Mouse (Mus musculus) CD4-positive, CD25-positive, alpha-beta regulatory T cell, adult 4 months (primary cell): ENCODE measurements around the gene Ccdc12. TPM values are rescaled to one million over a fixed set of nuclear protein-coding genes. Genes with fewer than 3 reads are reported as not detected.

Experiments used
- ATAC-seq: one replicate; pipeline ENCODE4 v1.8.0; 2017
- polyA plus RNA-seq, 2 experiments: library from polyadenylated mRNA; unstranded; fragments of 100-300 nt; shearing (Covaris generic); gene quantifications; one replicate each; pipeline ENCODE4 v1.2.1; 2017

Gene Ccdc12
- polyA plus RNA-seq, 2 experiments from 2014 or later, result 225 to 243 TPM

DNA sequence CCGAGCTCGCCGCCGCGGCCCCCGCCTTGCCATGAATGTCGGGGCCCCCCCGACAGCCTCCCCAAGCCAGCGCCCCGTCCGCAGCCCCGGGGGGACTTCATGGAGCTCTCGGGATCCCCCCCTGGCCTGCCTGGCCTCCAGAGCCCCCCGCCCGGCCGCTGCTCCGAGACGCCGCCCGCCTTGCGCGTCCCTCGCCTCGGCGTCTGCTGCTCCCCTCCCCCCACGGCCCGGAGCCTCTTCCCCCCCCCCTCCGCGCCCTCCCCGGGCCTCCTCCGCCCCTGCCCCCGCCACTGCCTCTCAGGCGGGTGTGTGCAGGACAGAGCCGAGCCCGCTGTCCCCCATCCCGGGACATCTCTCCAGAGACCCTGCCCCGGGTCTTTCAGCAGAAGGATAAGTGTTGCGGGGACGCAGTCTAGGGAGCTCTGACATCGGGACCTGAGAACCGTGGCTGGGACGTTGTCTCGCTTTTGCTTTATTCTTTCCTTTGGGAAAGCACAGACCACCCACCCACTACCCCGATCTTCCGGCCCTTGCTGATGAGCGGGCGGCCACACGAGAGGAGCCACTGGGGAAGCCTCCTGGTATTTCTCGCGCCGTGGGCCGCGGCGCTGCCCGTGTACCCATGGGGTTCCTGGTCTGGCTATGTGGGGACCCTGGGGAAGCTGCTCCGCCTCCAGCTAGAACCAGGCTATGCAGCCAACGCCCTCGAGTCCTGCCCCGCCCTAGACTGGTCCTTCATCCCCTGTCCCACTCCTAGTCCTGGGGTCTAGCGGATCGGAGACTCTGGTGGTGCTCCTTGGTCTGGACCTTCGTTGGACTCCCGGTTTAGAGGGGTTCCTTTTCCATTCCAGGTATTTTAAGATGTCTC lies 87.4 kb downstream of the Ccdc12 start:
- no peak for ATAC-seq

DNA sequence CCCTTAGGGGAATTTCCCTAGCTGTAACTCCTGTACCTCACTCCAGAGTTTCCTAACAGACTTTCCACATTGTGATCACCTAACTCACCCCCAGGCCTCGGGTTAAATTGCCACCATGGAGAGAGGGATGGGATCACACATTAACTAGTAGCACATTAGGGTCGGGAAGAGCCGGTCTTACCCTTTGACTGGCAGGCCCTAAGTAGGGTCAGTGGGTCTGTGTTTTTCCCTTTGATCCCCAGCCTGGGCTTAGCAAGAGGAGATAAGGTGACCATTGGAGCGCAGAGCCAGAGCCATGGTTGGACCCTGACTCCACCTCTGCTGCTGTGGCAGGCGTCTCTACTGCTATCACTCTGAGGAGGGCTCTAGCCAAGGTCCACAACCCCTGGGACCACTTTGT lies 89.4 kb downstream of the Ccdc12 start:
- no peak for ATAC-seq

DNA sequence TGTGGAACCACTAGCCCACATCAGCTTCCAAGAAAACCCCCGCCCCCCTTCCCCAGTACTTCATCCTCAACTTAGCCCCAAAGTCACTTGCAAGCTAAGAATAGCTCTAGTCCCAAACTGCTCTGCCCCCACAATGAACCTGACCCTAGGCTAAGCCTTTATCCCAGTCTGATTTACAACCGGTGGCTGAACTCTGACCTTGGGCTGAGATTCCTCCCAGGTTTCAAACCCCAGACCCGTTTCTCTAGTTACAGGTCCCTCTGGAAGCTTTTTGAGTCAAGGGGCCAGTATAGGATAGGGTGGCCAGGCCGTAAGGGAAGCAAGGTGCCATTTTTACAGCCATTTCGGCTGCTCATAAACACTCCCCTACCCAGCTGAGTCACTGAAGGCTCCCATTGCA lies 89.9 kb downstream of the Ccdc12 start:
- no peak for ATAC-seq

DNA sequence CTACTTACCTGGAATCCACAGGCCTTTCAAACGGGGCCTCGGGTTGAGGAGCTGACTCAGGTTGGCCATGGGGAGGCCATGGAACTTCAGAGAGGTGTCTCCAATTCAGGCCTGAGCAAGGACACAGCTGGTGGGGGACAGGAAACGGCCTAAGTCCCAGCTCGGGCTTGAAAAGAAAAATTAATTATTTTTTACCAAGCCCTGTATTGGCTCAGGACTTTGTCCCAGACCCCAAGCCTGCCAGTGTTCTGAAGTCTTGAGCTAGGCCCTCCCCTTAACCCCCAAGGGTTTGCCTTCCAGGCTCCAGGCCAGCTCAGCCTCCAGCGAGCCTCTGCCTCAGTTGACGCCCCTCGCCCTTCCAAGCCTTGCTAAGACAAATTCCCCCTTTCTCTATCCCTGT lies 90.7 kb downstream of the Ccdc12 start, which contains the start of gene Pth1r:
TSS of gene Pth1r (minus strand) at position 185 of the 400 bp plus-strand sequence.
- no peak for ATAC-seq

DNA sequence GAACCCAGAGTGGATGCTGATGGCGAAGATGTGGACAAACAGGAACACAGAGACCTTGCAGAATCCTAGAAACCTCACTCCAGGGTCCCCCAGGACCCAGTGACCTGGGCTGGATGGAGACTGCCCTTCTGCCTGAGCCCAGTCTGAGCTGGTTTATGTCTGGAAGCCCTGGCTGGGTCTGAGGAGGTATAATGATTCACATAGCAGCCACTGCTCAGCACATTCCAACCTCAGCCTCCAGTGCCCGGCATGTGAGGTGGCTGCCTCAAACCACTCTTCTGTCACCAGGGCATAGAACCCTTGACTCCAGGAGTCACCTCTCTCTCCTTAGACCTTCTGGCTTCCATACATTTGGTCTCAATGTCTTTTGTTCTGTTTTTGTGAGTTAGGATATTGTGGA lies 92.1 kb downstream of the Ccdc12 start:
- ATAC-seq, result no peak

DNA sequence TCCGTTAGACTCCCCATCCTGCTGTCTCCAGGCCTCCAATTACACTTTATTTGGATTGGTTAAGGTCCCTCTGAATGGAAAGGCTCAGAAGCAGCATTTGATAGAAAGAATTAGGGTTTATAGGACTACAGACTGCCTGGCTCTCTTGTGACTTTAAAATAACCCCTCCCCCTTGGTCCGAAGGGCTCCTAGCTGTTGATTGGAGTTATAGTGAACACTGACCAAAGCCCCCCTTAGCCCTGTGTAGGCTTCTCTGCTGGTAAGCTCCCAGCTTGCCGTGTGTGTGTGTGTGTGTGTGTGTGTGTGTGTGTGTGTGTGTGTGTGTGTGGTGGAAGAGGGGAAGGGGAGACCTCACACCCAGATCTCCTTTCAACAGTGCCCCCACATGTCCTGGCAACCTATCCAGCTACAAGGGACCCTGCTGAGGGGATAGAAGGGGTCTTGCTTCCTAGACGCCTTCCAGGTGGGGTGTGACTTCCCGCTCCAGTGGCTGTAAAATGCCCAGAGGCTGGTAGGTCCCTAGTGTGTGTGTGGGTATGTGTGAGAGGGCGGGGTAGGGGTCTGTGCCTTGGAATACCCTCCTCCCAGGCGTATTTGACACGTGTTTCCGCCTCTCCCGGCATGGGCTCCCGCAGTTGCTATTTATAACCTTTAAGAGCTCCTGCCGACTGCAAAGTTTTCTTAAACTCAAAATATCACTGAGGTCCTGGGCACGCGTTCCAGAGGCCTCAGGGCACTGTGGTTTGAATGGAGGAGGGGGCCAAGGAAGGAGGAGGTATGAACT lies 94.3 kb downstream of the Ccdc12 start:
- no peak for ATAC-seq

DNA sequence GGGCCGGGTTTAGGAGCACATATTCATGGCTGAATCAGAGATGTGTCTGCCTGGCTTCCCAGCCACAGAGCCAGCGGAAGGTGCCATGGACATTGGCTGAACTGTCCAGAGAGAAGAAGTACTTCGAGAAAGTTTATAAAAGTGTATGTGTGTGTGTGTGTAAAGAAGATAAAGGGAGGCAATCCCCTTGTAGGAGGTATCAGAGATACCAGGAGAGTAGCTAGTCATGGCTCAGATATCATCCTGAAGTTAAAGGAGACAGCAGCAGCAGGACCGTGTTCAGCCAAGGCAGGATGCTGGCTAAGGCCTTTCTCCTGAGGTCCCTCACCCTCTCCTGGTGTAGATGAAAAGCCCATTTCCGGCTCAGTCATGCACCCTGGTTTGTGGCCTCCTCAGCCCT lies 95.1 kb downstream of the Ccdc12 start:
- ATAC-seq, result no peak

DNA sequence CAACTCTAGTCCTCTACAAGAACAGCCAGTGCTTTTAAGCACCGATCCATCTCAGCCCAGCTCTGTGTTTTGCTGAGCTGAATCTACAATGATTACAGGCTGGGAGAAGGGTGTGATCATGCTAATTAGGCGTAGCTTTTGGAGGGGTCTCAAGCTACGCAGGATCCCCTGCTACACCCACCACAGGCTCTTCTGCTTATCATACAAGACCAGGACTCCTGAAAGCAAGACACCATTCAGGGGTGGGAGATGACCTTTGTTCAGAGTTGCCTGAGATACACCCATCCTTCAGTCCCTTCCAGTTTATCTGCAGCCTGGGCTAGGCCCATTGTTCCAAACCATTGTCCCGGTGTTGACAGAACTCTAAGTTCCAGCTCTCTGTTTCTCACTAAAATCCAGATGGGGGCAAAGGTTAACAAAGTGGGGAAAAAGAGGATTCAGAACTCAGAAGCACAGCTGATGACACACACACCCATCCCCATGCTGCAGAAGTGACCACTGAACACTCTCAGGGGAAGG lies 96.7 kb downstream of the Ccdc12 start:
- no peak for ATAC-seq

DNA sequence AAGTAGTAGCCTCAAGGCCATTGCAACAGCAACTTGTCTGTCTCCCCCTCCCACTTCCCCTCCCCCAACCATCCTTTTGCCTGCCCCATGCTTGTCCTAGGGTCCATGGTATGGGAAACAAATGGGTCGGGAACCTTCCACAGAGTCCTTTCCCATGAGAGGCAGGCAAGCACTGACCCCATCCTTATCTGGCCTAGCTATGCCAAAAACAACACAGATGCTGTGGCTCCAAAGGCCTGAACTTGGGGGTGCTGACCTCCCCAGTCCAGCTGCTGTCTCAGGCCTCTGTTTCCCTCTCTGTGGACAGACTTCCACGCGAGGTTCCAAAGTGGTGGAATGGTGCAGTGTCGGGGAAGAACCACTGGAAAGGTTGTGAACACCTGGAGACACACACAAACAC lies 97.5 kb downstream of the Ccdc12 start:
- no peak for ATAC-seq

DNA sequence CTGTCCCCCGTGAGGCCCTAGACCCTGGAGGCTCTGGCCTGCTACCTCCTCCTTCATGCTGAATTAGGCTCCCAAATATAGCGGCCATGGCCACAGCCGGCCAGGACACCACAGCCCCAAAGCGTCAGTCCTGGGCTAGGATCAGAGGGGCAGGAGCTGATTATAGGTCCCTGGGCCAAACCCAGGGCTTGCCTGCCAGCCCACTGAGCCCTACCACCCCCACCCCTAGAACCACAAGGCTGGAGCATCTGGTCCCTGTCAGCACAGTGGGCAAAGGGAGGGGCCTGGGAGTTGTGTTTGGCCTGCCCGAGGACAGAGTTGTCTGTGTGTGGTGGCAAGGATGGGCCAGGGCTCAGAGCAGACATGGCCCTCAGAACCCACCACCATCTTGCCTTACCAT lies 101.5 kb downstream of the Ccdc12 start:
- ATAC-seq, result no peak

DNA sequence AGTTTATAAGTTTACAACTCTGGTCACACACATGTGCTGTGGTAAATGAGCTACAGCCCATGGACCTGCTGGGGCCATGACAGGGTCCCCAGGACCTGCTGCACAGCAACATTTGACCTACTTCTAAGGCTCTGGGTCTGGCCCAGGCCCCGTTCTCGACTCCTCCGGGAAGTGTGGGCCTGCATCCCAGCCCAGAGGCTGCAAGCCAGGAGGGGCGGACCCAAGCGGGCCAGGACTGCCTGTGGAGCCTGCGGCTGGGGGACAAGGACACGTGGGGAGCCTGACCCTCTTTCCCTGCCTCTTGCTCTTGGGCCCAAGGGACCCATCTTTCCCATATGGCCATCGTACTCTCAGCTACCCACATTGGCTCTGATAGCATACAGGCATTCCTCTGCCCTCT lies 102.3 kb downstream of the Ccdc12 start:
- ATAC-seq, result no peak

DNA sequence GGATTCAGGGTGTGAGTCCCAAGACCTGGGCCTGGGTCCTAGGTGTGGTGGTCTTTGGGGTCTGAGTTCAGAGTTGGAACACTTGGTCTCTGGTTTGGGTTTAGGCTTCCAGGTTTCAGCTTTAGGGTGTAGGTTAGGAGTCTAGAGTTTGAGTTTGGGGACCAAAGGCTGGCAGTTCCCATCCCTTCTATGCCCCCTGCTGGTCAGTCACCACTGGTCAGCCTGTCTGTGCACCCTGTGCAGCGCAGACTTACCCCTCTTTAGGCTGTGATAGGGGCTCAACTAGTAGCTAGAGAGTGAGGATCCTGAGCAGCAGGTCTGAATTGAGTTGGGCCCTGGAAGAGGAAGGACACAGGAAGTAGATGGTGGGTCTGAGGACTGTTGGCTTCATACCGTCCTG lies 103.0 kb downstream of the Ccdc12 start:
- ATAC-seq, result no peak

DNA sequence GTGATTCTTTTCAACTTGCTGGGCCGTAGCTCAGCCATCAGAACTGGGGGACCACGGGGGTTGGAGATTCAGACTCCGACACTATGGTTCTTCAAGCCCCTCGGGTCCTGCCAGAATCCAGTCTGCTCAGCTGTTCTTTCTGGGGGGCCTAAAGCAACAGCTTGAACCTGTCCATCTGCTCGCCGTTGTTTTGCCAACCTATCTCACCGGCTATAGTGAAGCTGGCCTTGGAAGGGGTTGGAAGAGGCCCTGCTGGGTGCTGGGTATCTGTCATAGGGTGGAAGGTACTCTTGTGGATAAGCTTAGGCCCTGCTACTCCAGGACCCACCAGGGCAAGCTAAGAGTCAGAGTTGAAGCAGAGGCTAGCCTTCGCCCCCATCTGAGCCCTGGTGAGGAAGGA lies 104.6 kb downstream of the Ccdc12 start:
- ATAC-seq, result no peak

Other genes with a start within 250 kb of the Ccdc12 start
- gene Ptpn23, start 248.3 kb upstream of the Ccdc12 start, polyA plus RNA-seq, result 1 to 10 TPM; 7.2 TPM
- not detected for gene Ngp, start 236.8 kb upstream of the Ccdc12 start, polyA plus RNA-seq
- 10 to 100 TPM in 1 of 2 experiments, 1 to 10 TPM in 1; 9.0 to 19.3 TPM for gene Klhl18, start 179.8 kb upstream of the Ccdc12 start, polyA plus RNA-seq
- gene Kif9, start 179.5 kb upstream of the Ccdc12 start, polyA plus RNA-seq, result 1 to 10 TPM in 1 of 2 experiments, under 1 TPM in 1; 0.44 to 1.0 TPM
- gene Setd2, start 123.9 kb upstream of the Ccdc12 start, polyA plus RNA-seq, result 10 to 100 TPM; 45.0 to 53.9 TPM
- 1 to 10 TPM; 5.5 to 8.2 TPM for gene Nradd, start 32.1 kb upstream of the Ccdc12 start, polyA plus RNA-seq
- gene Nbeal2, start 2.3 kb upstream of the Ccdc12 start, polyA plus RNA-seq, result 10 to 100 TPM; 20.1 to 20.5 TPM
- not detected for gene Myl3, start 85.4 kb downstream of the Ccdc12 start, polyA plus RNA-seq
- not detected for gene Pth1r, start 90.6 kb downstream of the Ccdc12 start, polyA plus RNA-seq
- not detected for gene Prss42, start 141.7 kb downstream of the Ccdc12 start, polyA plus RNA-seq
- gene Prss44, start 157.5 kb downstream of the Ccdc12 start, polyA plus RNA-seq, result not detected
- not detected for gene Prss43, start 170.2 kb downstream of the Ccdc12 start, polyA plus RNA-seq
- gene Prss45, start 178.1 kb downstream of the Ccdc12 start, polyA plus RNA-seq, result not detected
- not detected for gene Prss46, start 188.0 kb downstream of the Ccdc12 start, polyA plus RNA-seq
- not detected for gene Prss50, start 201.5 kb downstream of the Ccdc12 start, polyA plus RNA-seq
- gene Als2cl, start 223.4 kb downstream of the Ccdc12 start, polyA plus RNA-seq, result 10 to 100 TPM; 17.4 to 29.4 TPM
- 1 to 10 TPM; 2.5 to 3.5 TPM for gene Tmie, start 223.6 kb downstream of the Ccdc12 start, polyA plus RNA-seq